Mouse (Mus musculus) CD8-positive naive resting alpha-beta T cell, adult 2 months (primary cell): ENCODE results near the gene Ppp1r18.

Experiments
- DNase-seq, 2 experiments: peaks; one replicate each; pipeline ENCODE4 v3.0.0; 2022; ENCODE audit warnings: low read depth in 2 of 2, low spot score in 2 of 2

Ppp1r18 gene

GRCm38 (mm10) chr17:35909919-35910369, 44.6 kb downstream of the Ppp1r18 start, which contains the start of gene Atat1:
Gene Atat1 (minus strand): TSS chr17:35910075.
- peak; percentile 93 to 98 for DNase-seq

DNA sequence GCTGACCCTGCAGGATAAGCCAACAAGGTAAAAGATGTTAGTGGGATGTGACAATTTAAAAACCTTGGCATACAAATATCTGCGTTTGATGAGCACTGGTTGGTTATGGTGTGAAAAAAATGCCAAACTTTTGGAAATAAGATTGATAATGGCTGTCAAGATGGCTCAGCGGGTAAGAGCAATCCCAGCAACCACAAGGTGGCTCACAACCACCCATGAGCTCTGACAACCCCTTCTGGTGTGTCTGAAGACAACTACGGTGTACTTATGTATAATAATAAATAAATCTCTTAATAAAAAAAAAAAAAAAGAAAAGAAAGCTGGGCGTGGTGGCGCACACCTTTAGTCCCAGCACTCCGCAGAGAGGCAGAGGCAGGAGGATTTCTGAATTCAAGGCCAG, 49.6 kb downstream of the Ppp1r18 start:
- DNase-seq, result no peak

- DNase-seq, result no peak
These were observed 50.3 kb downstream of the Ppp1r18 start for GRCm38 (mm10) chr17:35915538-35916296.

- peak; percentile 98 to 100 for DNase-seq
These were observed 51.1 kb downstream of the Ppp1r18 start, which contains the start of the genes Mrps18b and Ppp1r10 for GRCm38 (mm10) chr17:35916297-35917142. Gene Mrps18b (minus strand): TSS chr17:35916389. Gene Ppp1r10 (plus strand): TSS chr17:35916434.

- no peak for DNase-seq
These were observed 51.7 kb downstream of the Ppp1r18 start for GRCm38 (mm10) chr17:35917143-35917462.

- peak; percentile 48 to 58 for DNase-seq
These were observed 52.3 kb downstream of the Ppp1r18 start for GRCm38 (mm10) chr17:35917463-35918251.

- DNase-seq, result peak; percentile 37 to 51
These were observed 53.1 kb downstream of the Ppp1r18 start for GRCm38 (mm10) chr17:35918276-35919059.

DNA sequence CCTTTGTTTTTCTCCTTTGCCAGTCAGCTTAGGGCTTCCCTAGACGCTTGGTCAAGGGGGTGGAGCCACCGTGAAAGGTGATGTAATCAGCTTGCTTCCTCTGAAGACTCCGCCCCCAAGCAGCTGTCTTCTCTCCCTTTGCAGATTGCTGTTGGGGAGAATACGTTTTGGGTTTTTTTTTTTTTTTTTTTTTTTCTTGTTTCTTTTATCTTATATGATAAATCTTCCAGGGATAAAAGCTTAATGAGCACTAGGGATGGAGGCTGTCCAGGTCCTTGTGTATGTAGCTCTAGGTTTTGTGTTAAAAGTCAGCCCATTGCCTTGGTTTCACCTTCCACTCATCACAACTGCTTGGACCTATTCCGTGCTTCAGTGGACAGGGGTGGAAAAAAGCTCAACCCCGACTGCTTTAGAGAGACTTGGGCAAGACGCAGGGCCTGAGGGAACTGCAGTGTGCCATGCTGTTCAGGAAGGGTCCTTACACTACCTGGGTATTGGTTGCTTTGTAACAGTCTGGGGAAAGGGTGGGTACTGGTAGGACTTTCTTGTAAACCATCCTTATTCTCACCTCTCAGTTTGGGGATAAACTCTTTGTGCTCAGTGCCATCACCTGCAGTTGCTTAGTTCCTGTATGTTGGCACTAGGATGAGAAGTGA, 53.8 kb downstream of the Ppp1r18 start:
- peak; percentile 86 to 92 for DNase-seq

DNA sequence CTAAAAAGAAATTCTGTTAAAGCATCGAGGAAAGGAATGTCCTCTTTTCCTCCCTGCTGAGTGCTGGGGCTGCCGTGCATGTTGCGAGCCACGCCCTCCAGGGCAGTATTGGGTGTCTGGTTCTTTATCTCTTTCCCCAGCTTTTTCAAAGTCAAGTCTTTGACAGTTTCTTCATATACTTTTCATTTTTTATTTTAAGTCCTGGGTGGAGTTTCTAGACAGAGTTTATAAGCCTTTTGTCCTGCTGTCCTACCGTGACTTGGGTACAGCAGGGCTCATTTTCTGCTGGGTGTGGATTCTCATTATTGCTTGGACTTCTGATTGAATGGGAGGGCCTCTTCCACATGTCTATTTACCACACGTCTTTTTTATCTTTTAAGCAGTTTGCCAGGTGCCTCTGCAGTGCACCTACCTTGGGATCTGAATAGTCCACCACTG, 54.5 kb downstream of the Ppp1r18 start:
- DNase-seq, result no peak

GRCm38 (mm10) chr17:35920384-35920783, 55.0 kb downstream of the Ppp1r18 start:
- no peak for DNase-seq

- no peak for DNase-seq
These were observed 55.6 kb downstream of the Ppp1r18 start for GRCm38 (mm10) chr17:35920862-35921562.

- DNase-seq, result no peak
These were observed 56.3 kb downstream of the Ppp1r18 start for GRCm38 (mm10) chr17:35921710-35922109.

DNA sequence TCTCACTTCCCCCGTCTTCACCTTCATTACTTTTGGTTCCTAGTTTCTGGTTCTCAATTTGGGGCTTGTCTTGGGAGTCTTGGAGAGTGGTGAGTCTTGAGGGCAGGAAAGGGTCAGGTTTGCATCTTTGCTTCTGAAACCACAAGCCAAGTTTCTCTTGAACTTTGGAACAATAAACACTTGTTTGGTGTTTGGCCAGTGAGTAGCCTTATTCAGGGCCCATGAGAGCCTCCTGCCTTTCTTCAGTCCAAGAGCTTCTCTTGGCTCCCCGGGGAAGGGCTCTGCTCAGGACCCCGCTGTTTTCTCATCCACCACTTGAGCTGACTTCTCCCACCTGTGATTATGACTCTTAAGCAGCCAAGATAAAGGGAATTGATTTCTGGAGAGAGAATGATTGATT, 57.2 kb downstream of the Ppp1r18 start:
- no peak for DNase-seq

GRCm38 (mm10) chr17:35923281-35923680, 57.9 kb downstream of the Ppp1r18 start:
- DNase-seq, result no peak
